Mouse (Mus musculus): Measurements from ENCODE around the gene Rack1. TPM values are rescaled to one million over a fixed set of nuclear protein-coding genes. Genes with fewer than 3 reads are reported as not detected.

Rack1 gene
- polyA plus RNA-seq, 1 experiment, result 2,993 TPM

GRCm38 (mm10) chr11:48853474-48854180, 53.5 kb downstream of the Rack1 start:
- H3K4me2 ChIP-seq (ENCODE audit: low read depth), result peak overlapping the region; percentile 93
- TF ChIP-seq E2F4 (IDR thresholded peaks at IDR 0.05; ENCODE audit: insufficient read depth) (peak; percentile 36), USF1 (IDR thresholded peaks at IDR 0.05; ENCODE audit: low read depth) (no peak)
- H3K79me2 ChIP-seq (ENCODE audit: control insufficient read depth, insufficient read depth), result no peaks in the 10 kb centered on the region
- H3ac ChIP-seq (ENCODE audit: control insufficient read depth, insufficient read length), result peak overlapping the region; percentile 8
- H3K36me3 ChIP-seq (ENCODE audit: control insufficient read depth, insufficient read depth), result no peaks in the 10 kb centered on the region
- peak overlapping the region; percentile 53 for H3K4me3 ChIP-seq
- no peaks in the 10 kb centered on the region for H3K27me3 ChIP-seq (ENCODE audit: control insufficient read depth, insufficient read depth, insufficient read length)

Other genes with a start within 250 kb of the Rack1 start
- gene Trim41, start 17.0 kb downstream of the Rack1 start, polyA plus RNA-seq (2012; fragmentation: generic; extraction: Trizol), result 31.3 TPM
- gene Trim7, start 25.8 kb downstream of the Rack1 start, polyA plus RNA-seq (2012; fragmentation: generic; extraction: Trizol), result 5.4 TPM
- 13.2 TPM for gene Gm12184, start 26.3 kb downstream of the Rack1 start, polyA plus RNA-seq (2012; fragmentation: generic; extraction: Trizol)
- 6.9 TPM for gene Irgm1, start 71.4 kb downstream of the Rack1 start, polyA plus RNA-seq (2012; fragmentation: generic; extraction: Trizol)
- not detected for gene Gm5431, start 101.9 kb downstream of the Rack1 start, polyA plus RNA-seq (2012; fragmentation: generic; extraction: Trizol)
- 11.3 TPM for gene Psme2b, start 145.9 kb downstream of the Rack1 start, polyA plus RNA-seq (2012; fragmentation: generic; extraction: Trizol)
- gene Olfr56, start 178.6 kb downstream of the Rack1 start, polyA plus RNA-seq (2012; fragmentation: generic; extraction: Trizol), result 0.05 TPM
- gene 9930111J21Rik1, start 179.1 kb downstream of the Rack1 start, polyA plus RNA-seq (2012; fragmentation: generic; extraction: Trizol), result 1.1 TPM
- 0.10 TPM for gene Gm12185, start 191.9 kb downstream of the Rack1 start, polyA plus RNA-seq (2012; fragmentation: generic; extraction: Trizol)
- gene Tgtp1, start 193.8 kb downstream of the Rack1 start, polyA plus RNA-seq (2012; fragmentation: generic; extraction: Trizol), result 0.04 TPM

Data from myocyte (in vitro differentiated cells).